Mouse (Mus musculus): ENCODE data around the gene Abhd10. TPM values are rescaled to one million over a fixed set of nuclear protein-coding genes. Genes with fewer than 3 reads are reported as not detected.

Abhd10 gene
- 25.0 and 25.9 TPM in 2 replicates for total RNA-seq (2021)
- long read RNA-seq, experiment 1, transcript Abhd10-201 (5 exons, 2,848 nt) = major isoform, 22 of 43 reads
- long read RNA-seq, experiment 1, partial matches to known transcripts = 7 of 43 reads
- long read RNA-seq, experiment 1, other reads (novel, unspliced or antisense) = 14 of 43 reads
- long read RNA-seq, experiment 2, transcript Abhd10-201 (5 exons, 2,848 nt) = major isoform, 14 of 40 reads
- long read RNA-seq, experiment 2, partial matches to known transcripts = 15 of 40 reads
- long read RNA-seq, experiment 2, other reads (novel, unspliced or antisense) = 11 of 40 reads

DNA sequence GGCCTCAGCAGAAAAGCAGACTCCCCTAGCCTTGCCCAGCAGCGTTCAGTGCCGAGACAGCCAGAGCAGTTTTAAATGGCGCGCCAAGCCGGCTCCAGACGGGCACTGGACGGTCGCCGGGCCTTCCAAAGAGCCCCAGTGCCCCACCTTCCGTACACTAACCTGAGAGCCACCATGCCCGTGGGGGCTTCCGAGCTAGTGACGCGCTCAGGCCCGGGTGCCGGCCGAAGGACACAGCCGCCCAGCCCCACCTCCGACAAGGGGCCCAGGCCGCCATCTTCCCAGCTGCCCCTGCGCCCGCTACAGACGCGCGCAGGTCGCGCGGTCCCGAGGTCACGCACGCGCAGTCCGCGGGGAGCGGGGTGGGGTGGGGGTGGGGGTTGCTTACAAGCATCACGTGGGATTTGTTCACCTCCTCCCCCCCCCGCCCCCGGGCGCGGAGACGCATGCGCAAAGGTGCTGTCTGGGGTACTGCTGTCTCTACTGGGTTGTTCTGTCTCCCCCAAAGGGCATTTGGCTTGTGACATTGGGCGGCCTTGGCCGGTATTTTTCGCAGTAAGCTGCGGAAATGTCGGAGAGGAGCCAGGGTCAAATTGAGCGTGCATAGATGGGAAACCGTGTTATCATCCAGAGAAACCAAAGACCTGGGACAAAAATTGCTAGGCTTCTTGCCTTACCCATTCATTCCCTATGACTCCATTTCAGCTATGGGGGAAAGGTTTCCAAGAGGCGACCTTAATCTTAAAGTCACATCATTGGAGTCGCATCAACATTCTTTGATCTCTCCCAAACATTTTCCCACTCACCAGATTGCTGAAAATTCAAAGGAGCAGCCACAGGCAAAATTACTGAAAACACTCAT is at the start of gene Abhd10:
Gene Abhd10 (minus strand): TSS at position 341 of the 862 bp plus-strand sequence.
- DNase-seq = peak; percentile 99

DNA sequence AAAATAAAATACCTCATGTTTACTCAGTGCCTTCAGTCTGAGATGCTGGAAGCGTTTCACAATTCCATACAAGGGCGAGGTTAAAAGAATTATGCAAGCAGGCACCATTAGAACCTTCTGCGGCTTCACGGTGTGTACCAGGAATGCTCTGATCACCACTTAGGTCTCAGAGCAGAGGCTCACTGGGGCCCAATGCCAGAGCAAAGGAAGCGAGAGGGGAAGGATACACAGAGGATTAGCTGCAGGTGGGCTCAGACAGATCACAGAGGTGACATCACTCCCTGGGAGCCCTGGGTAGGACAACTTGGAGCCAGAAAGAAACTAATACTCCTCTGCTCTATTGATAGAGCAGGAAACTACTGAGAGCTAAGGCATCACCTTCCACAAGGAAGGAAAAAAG is 48.5 kb upstream of the Abhd10 start:
- no peak for DNase-seq

DNA sequence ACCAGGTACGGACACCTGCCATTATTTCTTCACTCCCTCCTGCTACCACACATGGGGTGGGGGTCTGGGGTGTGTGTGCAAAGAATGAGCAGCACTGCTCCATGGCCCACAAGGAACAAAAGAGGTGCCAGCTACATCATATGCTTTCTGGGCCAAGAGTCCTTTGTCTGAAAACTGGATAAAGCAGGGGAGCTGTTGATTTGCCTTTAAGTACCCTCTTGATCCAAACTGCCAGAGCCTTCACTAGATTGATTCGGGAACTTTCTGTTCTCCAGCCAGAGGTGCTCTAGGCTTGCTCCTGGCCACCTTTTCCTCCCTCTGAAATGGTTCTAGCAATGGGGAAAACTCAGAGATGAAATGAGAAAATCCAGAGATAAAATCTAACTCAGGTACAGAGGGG is 46.6 kb upstream of the Abhd10 start:
- DNase-seq = no peak

DNA sequence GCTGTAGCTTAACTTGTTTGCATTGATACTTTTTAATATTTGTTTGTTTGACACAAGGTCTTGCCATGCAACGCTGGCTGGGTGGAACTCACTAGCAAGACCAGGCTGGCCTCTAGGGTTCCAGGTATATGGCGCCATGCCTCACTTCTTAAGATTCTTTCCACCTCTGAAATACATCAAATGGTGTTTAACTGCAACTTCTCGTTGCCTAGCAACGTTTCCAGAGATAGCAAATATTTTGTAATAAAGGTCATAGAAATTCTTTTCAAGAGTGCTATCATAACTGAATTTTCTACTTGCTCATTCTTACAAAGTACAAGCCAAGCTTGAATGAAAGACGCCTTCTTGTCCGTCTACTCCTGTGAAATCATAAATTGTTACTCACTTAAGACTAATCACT is 44.9 kb upstream of the Abhd10 start:
- DNase-seq = no peak

DNA sequence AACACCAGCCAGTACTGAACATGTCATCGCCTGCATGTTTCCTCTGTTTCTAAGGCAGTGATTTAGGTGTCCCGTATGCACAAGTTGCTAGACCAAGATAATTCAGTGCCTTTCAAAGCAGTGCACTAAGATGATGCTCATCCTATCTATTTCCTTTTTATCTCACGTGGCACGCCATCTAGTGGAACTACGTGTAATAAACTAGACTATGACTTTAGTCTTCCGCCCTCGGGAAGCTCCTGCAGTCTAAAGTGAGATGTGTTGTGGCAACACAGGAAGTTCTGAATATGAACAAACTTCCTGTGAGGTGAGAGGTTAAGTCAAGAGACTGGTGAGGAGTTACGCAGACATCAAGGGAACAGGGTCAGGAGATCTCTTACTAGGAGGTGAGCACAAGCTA is 43.9 kb upstream of the Abhd10 start:
- DNase-seq = peak; percentile 29

DNA sequence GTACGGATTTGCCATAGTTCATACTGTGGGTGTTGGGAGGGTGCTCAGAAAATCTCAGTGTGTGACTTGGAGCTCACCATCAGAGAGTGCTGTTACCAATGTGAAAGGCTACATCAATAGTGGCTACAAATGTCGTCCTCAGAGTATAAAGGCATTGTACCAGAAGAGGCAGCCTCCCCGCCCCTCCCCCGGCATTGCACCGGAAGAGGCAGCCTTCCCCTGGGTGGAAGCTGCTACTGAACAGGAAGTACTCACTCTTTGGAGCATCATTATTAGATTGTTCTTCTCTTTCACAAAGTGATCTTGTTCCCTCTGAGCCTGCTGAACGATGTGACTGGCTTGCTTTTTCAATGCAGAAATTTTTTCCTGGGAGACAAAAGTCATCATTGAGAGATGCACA is 37.2 kb upstream of the Abhd10 start:
- DNase-seq = no peak

DNA sequence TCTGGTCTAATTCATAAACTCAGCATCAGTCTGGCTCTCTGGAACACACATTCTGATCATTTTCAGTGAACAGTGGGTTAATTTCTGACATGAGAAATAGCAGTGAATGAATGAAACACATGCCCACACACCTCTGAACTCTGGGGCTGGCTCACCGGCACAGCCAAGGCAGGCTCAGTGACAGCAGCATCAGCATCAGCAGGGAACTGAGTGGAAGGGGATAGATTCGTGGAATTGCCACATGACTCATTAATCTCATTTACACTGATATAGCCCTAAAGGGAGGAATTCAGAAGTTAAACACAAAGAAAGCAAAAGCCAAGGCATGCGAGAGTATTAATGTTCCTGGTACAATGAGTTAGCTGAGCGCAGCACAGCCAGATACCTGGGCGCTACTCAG is 32.1 kb upstream of the Abhd10 start:
- no peak for DNase-seq

DNA sequence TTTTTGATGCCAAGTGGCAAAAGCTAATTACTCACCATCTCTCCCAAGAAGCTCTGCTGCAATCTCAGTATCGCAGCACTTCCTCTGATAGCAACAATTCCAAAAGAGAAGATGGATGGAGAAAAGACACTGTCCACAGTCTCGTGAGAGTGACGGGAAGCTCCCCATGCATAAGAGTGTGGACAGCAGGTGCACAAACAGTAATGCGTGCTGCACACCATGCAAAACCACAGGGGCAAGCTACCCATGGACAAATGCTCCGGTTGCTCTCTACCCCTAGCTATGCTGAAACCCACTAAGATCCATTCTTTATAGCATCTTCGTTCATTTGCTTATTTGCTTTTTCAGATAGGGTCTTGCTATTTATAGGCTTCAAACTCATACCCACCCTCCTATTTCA is 28.2 kb upstream of the Abhd10 start:
- DNase-seq = no peak

DNA sequence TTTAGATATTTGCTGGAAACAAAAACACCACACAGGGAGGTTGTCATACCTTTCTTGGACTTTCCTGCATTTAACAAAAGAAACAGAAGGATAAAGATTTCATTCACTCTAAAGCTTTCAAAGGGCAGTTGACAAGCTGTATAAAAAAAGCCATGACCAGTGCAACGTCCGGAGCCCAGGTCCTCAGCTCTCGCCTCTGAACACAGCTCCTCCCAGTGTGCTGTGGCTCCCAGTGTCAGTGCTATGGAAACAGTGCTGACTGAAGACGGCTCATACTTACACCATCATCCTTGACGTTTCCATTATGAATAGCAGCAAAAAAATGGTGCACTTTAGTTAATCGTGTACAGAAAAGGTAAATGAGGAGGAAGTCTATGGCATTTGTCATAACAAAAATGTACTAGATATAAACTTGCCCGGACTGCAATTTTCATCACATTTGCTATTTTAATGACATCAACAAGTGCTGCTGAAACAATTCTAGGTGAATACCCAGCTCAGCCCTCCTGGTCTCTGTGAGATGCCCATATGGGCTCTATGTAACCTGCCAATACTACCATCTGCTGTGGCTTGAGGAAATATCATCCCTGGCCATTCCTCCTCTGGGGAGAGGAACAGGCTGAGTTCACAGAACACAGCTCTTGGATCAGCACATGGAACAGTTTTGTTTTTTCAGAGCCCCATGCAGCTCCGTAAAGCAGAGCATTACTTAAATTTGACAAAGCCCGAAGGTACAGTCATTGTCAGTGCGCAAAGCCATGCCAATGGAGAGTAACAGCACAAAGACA is 25.3 kb upstream of the Abhd10 start:
- peak; percentile 40 for DNase-seq

DNA sequence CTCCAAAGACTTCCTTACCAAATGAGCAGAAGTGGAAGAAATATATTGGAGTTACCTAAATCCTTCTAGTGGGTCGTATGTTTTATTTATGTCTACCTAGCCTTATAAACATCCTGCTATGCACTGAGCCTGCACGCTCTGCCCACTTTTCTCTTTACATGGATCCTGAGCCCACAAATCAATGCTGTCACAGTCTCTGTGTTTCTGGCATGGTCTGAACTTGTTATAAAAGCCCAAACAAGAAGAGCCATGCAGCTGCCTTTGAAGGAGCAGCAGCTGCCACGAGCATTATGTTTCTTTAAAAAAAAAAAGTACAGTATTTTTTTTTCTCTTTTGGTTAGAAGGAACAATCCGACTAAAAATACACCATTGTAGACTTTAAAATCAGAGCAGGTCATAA is 24.7 kb upstream of the Abhd10 start:
- DNase-seq = no peak

DNA sequence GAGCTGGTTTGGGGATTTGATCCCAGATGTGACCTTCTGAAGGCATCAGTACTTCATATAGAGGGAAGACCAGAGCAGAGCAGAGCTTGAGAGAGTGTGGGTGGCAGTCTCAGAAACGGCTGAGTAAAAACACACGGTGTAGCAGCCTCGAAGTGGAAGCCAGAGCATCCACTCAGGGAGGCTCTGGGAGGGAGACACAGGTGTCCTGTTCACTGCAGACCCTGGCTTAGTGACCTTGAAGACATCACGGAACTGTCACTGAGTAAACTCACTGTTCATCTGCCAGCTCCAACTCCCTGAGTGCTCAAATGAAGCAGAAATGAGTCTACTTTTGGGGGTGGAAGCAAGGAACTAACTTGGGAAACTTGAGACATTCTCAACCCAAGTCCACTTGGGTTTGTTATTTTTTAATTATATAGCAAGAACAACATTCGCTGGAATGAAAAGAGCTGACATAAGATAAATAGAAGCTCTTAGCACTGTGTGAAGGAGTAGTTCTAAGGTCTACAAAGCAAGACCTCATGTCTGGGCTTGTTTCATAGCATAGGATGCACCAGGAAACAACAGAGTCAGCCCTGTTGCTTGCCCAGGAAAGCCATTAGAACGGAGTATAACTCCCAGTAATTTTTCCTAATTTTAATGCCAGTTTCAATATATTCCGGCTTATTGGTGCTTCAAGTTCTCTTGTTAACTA is 23.2 kb upstream of the Abhd10 start:
- no peak for DNase-seq

DNA sequence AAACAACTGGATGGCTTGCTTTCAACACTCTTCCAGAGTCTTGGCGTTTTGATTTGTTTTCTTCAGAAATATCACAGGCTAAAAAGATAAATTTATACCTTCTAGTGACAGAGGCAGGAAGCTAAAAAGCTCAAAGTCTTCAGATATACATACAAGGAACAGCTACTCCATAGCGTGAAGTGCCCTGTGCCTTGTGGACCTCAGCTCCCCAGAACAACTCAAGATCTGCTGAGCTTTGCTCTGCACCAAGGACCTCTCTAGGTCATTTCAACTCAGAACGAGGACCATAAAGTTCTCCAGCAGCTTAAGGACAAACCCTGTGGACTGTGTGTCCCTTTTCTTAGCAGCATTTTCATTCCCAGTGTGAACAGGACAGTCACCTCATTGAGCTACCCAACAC is 22.3 kb upstream of the Abhd10 start:
- DNase-seq = no peak

DNA sequence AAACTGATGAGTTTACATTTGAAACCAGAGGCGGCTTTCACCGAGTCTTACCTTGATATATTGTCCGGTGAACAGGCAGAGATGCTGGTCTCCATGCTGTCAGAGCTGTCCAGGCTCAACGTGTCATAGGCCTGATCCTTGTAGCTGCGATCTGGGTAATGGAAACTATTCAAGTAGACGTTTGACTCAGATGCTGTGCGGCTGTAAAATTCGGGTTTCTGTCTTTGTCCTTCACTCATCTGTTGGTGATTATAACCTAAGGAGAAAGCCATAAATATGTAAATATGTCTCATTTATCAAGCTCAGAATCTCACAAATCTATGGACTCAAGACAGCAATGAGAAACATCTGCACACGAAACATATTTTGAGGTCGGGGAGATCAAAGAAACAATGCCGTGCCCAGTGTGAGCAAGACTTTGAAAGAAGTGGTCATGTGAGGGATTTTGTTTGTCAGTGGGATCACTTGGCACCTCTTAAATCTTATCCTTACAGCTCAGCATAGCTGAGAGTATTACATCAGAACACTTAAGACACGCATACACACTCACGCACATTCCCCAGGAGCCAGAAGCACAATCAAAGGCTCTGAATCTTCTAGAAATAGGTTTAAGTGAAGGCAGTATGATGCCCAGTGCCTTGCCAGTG is 20.2 kb upstream of the Abhd10 start:
- DNase-seq = no peak

DNA sequence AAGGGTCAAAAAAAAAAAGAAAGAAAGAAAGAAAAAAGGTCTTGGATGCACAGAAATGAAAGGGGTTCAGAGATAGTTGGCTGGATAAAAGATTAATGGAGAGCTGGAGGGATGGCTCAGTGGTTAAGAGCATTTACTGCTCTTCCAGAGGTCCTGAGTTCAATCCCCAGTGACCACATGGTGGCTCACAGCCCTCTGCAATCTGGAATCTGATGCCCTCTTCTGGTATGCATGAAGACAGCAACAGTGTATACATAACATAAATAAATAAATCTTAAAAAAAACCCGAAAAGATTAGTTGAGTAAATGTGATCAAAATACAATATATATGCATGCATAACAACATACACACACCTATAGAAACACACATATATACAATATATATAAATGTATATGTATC is 18.7 kb upstream of the Abhd10 start:
- DNase-seq = no peak

DNA sequence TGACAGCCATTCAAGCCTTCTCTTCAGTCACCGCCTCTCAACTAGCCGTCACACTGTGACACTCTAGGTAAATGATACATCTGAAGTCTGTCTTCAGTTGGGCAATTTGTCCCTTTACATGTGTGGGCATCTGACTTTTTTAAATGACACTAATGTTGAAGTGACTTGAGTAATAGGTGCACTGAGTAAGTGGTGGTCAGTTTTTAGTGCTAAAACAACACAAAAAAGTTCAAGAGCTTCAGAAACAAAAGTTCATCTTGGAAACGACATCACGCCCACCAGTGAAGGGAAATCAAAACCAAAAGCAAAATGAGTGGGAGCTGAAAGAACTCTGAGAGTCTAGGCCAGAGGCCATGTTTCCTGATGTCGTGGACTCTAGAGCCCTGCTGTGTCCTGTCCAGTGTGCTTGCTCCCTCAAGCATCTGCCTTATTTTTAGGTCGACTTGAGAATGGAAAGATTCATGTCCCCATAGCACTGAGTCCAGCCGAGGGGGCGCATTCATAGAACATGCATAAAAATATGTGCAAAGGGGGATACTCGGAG is 16.0 kb upstream of the Abhd10 start:
- no peak for DNase-seq

DNA sequence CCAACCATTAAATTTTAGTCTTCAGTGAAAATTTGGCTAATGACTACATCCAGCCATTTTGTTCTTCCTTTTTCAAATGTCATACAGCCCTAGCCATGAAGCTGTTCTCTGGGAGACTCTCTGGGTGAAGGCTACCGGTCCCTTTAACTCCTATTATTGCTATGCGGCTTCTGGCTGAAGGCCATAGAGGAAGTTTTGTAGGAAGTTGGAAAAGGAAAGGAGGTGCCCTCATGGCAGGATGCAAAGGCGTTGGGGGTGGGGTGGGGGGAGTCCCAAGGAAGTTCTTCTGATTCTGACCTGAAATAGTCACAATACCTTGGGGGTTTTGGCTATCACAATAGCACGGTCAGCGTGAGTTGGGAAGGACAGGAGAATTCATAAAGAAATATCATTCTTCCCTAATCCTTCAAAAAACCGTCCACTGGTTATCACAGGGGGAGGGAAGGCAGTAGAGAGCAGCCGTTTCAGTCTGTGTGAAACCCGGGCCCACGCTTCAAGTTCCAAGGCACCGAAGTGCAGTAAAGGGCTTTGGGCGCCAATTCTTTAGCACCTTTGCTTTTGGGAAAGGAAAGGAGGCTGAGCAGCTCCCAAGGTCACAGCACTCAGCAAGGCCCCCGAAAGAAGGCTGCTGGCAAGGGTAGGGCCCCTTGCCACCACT is 14.8 kb upstream of the Abhd10 start:
- peak; percentile 68 for DNase-seq

DNA sequence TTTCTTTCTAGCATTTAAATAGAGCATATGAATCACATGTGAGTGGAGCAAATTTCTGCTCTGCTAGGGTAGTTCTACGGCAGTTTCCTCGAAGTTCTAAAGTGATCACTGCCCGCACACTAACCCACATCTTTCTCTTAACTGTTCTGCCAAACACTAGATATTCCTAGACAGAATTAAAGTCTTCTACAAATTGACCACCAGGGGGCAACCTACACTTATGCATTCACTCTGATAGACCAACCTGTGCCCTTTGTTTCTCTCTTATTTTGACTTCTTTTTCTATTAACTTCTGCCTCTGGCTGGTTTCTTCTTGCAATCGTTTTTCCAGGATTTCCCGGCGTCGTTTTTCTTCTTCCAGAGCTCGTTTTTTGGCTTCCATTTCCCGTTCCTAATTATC is 14.1 kb upstream of the Abhd10 start:
- peak; percentile 66 for DNase-seq

DNA sequence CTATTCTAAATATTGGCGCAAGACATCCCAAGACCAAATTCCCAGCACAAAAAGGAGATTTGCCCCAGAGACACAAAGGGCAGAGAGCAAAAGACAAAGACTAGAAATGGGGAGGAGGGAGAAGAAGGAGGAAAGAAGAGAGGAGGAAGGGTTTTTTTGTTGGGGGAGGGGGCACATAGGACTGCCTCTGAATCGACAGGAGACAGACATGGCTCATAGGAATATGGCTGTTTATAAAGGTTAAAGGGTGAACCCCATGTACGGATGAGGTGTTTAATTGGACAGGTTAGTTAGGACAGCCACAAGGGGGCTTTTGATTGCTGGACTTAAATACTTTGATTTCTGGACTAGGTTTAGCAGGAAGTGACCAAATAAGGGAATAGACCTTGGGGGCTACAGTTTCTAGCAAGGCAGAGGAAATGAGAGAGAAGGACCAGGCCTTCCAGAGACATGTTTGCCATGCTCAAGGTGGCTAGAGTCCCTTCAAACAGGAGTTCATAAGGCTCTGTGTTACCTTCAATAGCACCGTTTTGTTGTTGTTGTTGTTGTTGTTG is 913 bp upstream of the Abhd10 start:
- no peak for DNase-seq

DNA sequence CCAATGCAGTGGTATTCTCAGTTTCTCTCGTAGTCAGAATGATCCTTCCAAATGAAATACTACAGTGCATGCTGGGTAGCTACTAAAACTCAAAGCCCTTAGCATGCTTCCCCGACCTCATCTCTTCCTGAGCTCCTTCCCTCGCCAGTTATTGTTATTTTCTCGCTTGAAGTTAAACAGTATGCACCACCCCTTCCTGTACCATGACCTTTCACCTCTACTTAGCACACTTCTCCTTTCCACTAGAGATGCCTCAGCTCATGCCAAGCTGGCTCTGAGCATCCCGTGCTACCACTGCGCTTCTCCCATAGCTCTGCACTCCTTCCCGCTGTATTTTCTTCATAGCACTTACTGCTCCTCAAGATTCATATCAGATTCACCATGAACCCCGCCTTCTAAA is 4.9 kb downstream of the Abhd10 start:
- no peak for DNase-seq

DNA sequence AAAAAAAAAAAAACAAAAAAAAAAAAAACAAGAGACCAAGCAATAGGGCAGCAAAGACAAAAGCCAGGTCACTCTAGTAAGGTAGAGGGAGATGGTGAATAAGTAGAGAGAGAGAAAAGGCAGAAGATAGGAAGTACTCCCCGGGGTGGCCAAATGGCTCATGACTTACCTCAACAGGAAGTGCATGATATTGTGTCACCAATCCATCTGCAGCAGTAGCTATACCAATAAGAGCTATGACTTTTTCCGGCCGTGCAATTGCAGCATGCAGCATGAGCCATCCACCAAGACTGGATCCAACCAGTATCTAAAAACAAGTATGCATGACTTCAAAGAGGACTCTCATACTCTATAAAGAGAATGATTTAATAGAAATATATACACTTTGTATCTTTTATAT is 6.0 kb downstream of the Abhd10 start:
- no peak for DNase-seq

DNA sequence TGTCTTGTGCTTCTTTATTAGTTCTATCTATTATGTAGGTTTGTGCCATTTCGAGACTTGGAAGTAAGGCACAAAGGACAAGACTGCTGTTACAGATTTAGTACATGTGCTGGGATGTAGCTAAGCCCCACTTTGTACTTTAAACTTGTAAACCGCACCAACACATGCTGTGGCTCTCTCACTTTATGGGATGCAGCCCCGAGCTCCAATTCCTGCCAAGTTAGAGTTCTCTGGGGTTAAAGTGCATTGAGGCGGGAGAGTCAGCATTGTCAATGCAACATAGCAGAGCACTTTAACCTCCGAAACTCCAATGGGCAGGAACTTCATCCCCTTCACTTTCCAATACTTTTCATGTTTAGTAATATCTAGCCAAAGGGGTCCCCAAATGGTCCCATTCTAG is 13.6 kb downstream of the Abhd10 start:
- no peak for DNase-seq

Measured in adrenal gland, postnatal 14 days (tissue).